In the genomic region with DNA sequence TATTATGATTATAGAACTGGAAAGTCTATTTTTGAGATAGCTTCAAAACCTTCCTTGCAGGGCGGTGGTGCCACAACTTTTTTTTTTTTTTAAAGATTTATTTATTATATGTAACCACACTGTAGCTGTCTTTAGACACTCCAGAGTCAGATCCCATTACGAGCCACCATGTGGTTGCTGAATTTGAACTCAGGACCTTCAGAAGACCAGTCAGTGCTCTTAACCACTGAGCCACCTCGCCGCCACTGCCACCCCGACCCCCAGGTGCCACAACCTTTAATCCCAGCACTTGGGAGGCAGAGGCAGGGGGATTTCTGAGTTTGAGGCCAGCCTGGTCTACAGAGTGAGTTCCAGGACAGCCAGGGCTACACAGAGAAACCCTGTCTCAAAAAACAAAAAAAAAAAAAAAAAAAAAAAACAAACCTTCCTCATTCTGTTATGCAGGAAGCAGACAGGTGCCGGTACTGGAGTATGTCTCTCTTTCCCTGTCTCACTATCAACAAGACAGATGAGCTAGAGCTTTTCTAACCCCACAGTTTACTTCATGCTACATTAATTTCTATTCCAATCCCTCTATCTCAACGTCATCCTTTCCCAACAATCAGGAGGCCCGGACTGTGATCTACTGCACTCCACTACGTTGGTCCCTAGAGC, we compare ENCODE assay signal across 26 mouse cellular contexts.
"Had no signal": no experiment of that assay in that cellular context is flagged by ENCODE, and none has a peak within 500 bp of the region (broad histone marks: within the 10 kb centered on the region; RNA-seq: fewer than 3 reads in every experiment).

No protein-coding gene starts in this region.

- ATAC-seq: hindbrain, embryonic 16.5 days; inflammation-experienced regulatory T-cells, adult 6 months; intestine, embryonic 15.5 days; intestine, postnatal 0 days; liver, embryonic 12.5 days had no signal

- H3K27ac ChIP-seq: gastrocnemius, adult 2 months; heart, adult 2 months; hindbrain, embryonic 10.5 days; hindbrain, embryonic 12.5 days; hindbrain, embryonic 14.5 days; intestine, embryonic 15.5 days; kidney, postnatal 0 days; limb, embryonic 13.5 days; limb, embryonic 15.5 days; liver, embryonic 12.5 days; liver, embryonic 14.5 days had no signal

- H3K9ac ChIP-seq: hindbrain, embryonic 12.5 days; hindbrain, embryonic 14.5 days; intestine, embryonic 15.5 days; limb, embryonic 13.5 days; limb, embryonic 15.5 days; liver, embryonic 12.5 days; liver, embryonic 14.5 days had no signal

- H3K9me3 ChIP-seq: hindbrain, embryonic 10.5 days; hindbrain, embryonic 12.5 days; intestine, embryonic 15.5 days; limb, embryonic 13.5 days; limb, embryonic 15.5 days; liver, embryonic 12.5 days had no signal

- H3K4me1 ChIP-seq: hindbrain, embryonic 12.5 days had no signal

- H3K4me3 ChIP-seq: gastrocnemius, adult 2 months; heart, adult 2 months; hindbrain, embryonic 10.5 days; hindbrain, embryonic 12.5 days; intestine, embryonic 15.5 days; limb, embryonic 13.5 days; limb, embryonic 15.5 days; liver, embryonic 12.5 days had no signal

- H3K27me3 ChIP-seq: hindbrain, embryonic 12.5 days; intestine, embryonic 15.5 days; limb, embryonic 13.5 days; limb, embryonic 15.5 days; liver, embryonic 12.5 days had no signal

- DNase-seq: gastrocnemius, adult 2 months; gastrocnemius, postnatal 10 days; gastrocnemius, postnatal 25 days; heart, adult 2 months; heart, postnatal 10 days; heart, postnatal 4 days; kidney, adult 18-20 months; kidney, adult 8-10 months; kidney, postnatal 14 days; kidney, postnatal 36 days; layer of hippocampus, adult 9-11 months; layer of hippocampus, postnatal 36 days; left cerebral cortex, postnatal 4 days had no signal

- H3K4me2 ChIP-seq: heart, embryonic 11.5 days; hindbrain, embryonic 12.5 days; hindbrain, embryonic 14.5 days; intestine, embryonic 15.5 days; limb, embryonic 13.5 days; limb, embryonic 15.5 days; liver, embryonic 12.5 days had no signal
